Mouse (Mus musculus) cerebellum, adult 8-10 months (tissue): ENCODE results near the gene Slc47a1.
"Not testable (repeated sequence)": the region's sequence is repeated elsewhere in the genome, so short reads cannot be mapped to it uniquely, and the experiment has no call there.

Source experiments
- DNase-seq: peaks from one replicate; pipeline ENCODE4 v3.0.0; 2022

Gene Slc47a1

DNA sequence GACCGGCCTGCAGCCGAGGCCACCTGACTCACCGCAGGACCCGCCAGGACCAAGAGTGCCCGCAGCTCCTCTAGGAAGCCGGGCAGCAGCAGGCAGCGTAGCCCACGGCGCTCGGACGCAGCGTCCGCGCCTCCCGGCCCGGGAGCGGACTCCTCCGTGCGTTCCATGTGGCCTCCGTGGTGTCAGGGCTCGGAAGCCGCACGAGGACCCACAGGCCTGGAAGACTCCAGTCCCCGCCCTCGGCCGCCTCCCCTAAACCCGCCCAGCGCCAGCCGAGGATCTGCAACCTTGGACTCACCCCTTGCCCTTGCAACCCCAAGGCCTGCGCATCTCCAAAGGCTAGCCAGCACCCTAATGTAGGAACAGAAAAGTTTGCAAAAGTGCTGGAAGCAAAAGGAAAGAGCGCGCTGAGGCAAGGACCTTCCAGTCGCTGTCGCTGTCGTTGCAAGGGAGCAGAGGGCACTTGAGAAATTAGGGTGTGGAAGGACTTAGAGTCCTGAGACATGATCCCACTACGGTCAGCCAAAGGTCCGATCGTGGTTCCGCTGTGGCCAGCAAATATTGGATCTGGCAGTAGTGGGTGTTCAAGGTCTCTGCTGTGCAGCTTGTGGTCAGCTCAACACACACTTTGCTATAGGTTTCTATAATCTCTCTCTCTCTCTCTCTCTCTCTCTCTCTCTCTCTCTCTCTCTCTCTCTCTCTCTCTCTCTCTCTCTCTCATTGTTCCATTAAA lies at the start of gene Slc47a1:
TSS of gene Slc47a1 (minus strand) at position 465 of the 733 bp plus-strand sequence.
- DNase-seq, result no peak

DNA sequence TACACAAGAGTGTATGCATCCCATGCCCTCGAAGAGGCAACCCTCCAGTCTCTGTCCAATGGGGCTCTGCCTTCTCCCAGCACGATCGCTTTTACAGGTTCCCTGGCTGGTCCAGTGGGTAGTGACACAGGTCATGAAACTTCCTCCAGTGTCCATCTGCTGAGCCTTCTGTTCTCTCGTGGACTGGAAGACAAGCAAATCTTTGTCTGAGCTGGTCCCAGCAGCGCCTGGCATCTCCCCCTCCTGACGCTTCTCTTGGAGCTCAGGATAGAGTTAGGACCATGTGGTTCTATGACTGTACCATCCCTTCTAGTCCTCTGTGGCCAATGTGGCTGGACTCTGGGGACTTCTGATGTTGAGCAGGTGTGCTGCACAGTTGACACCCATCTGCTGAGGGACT lies 41.1 kb upstream of the Slc47a1 start:
- DNase-seq, result no peak

DNA sequence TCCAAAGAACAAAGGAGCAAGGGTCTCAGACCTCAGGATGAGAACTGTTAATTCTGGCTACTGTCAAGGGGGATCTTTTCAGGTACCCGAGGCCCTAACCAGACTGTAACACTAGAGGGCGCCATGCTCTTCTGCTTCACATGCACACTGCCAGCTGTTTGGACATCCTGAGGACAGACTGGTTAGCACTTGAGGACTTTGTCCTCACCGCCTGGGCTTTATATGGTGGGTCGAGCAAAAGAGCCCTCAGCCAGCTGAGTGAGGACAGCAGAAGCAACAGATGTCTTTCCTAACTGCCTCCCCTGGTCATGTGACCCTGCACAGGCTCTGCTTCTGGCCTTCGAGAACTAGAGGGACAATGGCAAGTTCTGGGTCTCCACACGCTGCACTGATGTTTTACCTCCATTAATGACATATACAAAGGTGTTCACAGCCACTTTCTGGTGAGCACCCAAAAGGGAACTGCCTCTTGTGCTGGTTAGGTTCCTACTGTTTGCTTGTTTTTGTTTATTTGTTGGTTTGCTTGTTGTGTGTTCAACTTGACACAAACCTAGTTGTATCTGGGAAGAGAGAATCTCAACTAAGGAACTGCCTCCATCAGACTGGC lies 39.9 kb upstream of the Slc47a1 start:
- peak; percentile 86 for DNase-seq

DNA sequence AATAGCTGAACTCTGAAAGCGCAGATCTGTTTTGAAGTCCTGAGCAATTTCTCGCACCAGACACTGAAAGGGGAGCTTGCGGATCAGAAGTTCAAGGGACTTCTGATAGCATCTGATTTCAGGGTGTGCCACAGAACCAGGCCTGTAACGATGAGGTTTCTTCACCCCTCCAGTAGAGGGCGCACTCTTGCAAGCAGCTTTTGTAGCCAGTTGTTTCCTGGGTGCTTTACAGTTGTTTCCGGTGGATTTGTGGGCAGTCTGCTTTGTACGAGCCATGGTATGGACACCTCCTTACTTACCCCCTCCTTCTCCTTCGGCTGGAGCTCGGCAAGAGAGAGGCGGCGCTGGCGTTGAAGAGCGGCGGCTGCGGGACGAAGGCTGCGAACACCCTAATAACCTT lies 38.4 kb upstream of the Slc47a1 start:
- DNase-seq, result not testable (repeated sequence)

DNA sequence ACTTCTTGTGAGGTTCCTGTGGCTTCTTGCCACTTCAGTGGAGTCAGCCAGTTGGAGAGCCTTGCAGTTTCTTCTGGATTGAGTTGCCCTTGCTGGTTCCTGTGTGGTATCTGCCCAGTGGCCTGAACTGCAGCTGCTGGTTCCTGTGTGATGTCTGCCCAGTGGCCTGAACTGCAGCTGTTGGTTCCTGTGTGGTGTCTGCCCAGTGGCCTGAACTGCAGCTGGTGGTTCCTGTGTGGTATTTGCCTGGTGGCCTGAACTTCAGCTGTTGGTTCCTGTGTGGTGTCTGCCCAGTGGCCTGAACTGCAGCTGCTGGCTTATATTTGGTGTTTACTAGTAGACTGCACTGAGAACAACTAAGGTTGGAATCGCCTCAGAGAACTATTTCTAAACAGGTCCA lies 37.3 kb upstream of the Slc47a1 start:
- DNase-seq, result no peak

DNA sequence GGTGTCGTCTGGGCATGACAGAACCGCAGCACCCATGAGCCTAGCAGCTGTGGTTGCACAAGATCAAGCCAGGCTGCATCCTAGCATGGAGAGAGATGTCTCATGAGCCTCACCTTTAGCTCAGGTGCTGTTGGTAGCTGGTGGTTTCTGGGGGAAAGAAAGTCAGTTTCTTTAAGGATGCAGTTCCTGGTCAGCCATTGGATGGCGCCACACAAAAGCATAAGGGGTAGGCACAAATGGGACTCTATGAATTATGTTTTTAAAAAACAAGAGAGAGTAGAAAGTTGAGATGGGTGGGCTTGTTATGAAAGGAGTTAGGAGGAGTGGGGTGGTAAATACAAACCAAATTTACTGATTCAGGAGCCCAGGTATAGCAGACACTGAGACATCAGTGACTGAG lies 36.4 kb upstream of the Slc47a1 start:
- no peak for DNase-seq

DNA sequence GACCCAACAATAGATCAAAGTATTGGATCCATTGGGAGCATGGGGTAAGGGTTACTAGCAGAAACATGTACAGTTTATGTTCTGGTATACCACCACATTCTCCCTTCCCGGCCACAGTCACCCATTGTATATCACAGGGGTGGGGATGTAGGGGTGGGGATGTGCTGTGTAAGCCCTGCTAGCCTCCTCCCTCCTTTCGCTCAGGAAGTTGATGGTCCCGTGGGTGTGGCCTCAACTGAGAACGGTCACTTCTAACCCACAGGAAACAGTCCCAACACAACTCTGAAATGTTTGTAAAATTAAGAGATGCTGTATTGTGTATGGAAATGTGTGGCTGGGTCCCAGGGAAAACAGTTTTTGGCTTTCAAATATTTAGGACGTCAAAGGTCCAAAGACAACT lies 35.3 kb upstream of the Slc47a1 start:
- DNase-seq, result no peak

DNA sequence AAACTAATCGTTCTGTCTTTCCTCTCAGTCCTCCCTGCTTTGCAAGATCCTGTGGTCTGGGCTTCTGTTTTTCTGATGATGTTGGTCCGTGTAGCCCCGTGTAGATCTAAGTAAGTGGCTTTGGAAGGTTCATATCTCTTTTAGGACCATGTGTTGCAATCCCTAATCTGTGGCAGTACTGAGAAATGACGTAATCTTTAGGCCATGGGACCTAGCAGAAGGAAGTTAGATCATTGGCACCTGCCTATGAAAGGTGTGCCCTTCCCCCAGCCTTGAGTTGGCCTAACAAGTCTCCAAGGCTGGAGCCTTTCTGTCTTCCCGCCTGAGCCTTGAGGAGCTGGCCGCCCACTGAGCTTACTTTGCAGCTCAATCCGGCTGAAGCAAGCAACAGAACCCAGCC lies 33.7 kb upstream of the Slc47a1 start:
- DNase-seq, result no peak

DNA sequence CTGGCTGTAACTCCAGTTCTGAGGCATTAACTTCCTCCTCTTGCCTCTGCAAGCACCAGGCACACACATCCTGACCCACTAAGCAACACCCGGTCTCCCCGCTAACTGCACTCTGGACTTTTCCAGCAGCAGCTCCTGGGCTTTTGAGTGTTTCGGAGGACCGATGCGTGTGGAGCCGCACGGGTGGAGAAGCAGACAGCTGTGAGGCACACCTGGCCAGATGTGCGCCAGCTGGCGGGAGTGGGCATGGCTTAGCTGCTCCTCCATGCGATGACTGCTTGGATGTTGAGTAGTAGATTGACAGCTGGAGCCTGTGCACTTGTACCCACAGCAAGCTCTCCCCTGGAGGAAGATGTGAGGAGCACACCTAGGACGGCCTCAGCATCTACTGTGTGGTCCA lies 33.1 kb upstream of the Slc47a1 start:
- DNase-seq, result no peak

DNA sequence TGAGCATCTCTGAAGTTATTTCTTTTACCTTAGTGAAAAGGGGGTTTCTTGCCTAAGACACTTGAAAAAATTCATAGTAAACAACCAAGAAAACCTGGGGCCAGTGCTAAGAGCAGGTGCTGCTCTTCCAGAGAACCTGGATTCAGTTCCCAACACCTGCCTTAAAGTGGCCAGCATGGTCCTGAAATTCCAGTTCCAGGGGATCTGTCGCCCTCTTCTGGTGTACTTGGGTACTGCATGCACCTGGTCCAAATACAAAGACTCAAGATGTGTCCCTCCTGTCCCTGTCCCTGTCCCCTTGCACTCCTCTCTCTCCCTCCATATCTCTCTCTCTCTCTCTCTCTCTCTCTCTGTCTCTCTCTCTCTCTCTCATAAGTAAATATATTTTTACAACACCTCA lies 32.0 kb upstream of the Slc47a1 start:
- DNase-seq, result peak; percentile 96

DNA sequence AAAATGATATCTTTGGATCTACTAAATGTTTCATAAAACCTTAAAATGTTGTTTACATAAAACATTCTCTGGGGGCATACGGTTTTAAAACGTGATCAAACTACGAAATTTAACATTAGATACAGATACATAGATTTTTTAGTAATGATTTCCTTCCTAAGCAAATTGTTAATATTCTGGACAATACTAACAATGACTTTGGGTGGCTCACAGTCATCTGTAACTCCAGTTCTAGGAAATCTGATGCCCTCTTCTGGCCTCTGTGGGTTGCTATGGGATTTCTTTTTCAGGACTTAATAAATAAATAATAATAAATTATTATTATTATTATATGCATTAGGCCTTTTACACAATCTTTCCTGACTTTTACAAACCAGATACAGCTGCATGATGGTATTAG lies 30.9 kb upstream of the Slc47a1 start:
- peak; percentile 29 for DNase-seq

DNA sequence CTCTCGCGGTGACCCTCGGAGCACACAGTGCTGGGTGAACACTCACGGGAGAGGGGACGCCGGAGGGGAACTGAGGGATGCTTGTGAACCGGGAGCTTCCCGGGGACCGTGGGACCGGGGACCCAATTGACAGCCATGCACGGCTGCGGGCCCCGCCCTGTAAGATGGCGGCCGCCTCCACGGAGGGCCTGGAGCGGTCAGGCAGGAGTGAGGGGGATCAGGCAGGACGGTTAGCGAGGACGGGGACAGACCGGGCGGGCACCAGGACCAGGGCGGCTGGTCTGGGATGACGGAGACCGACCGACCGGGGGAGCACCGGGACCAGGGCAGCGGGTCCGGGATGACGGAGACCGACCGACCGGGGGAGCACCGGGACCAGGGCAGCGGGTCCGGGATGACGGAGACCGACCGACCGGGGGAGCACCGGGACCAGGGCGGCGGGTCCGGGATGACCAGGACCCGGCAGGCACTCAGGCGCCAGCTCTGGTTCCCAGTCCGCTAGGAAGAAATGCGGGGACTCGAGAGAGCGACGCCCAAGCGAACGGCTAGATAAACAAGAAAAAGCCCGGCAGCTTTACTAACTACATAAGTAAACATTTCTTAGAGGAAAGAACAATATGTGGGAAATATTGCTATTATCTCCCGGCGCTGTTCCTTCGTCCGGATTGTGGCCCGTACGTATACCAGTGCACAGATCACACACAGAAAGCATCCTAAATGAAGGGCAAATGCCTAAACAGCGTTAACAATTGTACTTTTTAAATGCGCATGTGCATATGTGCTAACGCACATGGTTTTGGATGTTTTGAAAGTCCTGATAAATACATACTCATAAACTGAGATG lies 30.3 kb upstream of the Slc47a1 start:
- peak; percentile 86 for DNase-seq

DNA sequence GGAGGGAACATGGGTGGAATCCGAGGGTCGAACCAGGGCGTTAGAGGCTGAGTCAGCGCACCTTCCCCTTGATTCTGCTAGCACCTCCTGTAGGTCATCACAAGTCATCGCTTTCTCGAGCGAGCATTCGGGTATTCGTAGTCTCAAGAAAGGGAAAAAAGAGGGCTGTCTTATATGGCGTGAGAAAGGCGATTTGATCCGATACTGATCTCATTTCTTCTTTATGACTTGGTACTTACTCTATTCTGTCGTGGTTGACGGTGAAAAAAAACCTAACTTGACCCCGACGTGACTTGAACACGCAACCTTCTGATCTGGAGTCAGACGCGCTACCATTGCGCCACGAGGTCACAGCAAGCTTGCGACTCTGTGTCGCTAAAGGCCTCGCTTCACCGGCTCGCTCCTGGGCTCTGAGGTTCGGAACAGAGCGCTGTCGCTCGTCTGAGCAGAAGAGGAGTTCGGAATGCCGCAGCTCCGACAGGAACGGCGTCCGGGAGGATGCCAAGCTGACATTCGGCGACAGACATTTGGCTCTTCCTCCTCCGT lies 29.6 kb upstream of the Slc47a1 start:
- peak; percentile 98 for DNase-seq

DNA sequence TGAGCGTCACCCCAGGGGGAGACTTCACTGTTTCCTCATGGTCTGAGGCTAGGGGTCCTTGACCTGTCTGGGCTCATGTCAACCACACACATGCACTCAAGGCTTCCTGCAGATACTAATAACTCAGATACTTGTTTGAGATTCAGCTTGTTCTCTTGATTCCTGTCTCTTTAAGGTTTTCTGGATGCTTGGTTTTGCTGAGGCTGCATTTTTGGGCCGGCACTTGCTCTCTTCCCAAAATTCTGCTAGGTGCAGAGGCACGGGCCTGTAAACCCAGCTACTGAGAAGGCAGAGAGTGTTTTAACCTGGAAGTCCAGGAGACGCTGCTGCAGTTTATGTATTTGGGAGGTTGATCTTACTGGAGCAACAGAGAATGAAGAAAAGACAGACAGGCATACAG lies 23.6 kb upstream of the Slc47a1 start:
- DNase-seq, result no peak

DNA sequence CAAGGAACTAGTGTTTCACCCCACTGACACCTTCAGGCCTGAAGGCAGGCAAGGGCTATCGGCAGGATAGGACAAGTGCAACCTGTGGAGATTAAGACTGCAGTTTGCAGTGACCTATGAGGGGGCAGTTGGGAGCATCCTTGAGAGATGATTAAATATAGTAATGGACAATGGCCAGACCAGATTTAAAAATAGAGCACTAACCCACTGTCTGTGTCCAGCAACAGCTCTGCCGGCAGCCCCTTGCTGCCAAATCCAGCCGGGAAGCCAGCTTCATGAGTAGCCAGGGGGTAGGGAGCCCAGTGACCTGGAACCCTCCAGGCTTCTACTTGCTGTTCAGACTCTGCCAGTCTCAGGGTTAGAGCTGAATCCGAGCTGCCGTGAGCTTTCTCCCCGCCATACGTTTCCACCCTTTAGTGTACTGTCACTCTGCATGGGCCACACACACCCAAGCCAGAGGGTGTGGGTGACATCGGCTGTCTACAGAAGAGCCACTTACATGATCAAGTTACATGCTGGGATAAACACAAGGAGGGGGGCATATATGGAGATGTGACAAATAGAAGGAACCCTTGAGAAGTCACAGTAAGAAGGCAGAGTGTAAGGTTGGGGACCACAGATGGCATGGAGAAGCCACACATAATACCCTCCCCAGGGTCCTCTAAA lies 22.7 kb upstream of the Slc47a1 start:
- DNase-seq, result peak; percentile 21

DNA sequence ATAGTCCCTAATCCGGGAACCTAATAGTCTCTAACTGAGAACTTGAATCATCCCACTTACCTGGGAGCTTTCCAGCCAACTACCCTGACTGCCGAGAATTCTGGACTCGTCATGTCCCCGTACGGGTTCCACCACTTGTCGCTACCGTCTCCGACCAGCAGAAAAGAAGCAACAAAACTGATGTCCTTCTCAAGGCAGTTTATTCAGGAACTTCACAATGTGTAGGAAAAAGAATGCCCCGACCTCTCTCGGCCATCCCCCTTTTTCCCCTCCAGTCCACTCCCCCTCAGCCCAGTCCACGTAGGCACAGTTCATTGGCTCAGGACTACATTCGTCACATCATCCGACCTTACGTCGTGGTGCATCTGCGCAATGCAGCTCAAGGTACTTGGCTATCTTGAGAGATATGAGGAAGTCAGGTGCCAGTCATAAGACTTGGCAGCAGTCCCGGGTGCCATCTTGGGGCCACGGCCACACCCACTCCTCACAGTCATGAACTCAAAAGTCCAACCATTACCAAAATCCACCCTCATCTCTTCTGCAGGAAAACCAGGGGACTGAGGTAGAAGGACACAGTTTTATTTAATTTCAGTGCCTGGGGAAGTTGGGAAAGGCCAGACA lies 19.4 kb upstream of the Slc47a1 start:
- not testable (repeated sequence) for DNase-seq

DNA sequence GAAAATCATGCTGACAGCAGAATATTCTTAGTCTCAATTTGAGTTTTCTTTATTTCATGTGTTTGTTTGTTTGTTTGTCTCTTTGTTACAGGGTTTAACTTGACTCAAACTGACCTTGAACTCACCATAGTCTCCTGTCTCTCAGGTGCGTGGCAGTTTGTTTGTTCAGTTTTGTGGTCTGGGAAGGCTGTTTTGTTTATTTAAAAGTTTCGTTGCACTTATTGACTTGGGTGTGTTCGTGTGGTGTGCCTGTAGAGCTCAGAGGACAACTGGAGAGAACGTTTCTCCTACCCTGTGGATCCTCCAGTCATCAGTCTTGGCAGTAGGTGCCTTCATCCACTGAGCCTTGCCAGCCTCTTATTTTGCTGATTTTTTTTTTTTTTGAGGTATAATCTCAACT lies 10.8 kb upstream of the Slc47a1 start:
- no peak for DNase-seq

DNA sequence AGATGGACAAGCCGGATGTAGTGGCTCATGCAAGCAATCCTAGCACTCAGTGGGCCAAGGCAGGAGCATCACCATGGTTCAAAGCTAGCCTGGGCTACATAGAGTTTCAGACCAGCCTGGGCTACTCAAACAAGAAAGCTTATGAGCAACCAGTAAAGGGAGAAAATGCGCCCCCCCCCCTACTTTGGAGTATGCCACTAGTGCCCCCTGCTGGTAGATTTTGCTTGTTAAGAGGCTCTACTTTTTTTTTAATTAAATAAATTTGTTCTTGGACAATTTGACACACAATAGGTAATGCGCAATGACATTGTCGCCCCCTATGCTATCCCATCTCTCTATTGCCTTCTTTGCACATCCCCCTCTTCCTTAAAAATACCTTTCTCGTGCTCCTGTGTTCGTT lies 9.9 kb upstream of the Slc47a1 start:
- peak; percentile 31 for DNase-seq

DNA sequence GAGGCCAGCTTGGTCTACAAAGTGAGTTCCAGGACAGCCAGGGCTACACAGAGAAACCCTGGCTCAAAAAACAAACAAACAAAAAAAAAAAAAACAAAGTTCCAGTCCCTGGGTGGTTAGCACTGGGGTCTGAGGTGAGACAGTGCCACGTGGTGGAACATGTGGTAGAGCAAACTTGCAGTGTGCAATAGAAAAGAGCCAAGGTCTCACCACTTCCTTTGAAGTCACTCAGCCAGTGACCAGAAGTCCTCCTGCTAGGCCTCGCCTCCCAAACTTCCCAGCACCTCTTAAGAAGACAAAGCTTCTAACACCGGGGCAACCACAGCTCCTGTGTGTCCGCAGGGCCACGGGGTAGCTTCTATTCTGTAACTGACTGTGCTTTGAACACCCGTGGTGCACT lies 9.1 kb upstream of the Slc47a1 start:
- no peak for DNase-seq

DNA sequence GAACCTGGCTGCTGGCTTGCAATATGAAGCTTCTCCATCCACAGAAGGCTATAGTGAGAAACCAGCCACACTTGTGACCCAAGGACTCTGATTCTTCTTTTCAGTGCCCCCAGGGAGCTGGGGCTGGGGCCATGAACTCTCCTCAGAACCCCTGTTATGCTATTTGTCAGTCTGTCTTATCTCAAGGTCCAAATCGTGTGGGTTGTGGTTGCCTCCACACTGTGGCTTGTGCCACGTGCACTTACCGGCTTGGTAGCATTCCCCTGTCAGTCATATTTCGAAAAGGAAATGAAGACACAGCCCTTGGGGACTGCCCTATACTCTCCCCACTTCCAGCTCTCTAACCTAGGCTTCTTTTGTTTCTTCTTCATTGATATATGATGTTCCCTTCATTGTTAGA lies 7.6 kb upstream of the Slc47a1 start:
- no peak for DNase-seq

DNA sequence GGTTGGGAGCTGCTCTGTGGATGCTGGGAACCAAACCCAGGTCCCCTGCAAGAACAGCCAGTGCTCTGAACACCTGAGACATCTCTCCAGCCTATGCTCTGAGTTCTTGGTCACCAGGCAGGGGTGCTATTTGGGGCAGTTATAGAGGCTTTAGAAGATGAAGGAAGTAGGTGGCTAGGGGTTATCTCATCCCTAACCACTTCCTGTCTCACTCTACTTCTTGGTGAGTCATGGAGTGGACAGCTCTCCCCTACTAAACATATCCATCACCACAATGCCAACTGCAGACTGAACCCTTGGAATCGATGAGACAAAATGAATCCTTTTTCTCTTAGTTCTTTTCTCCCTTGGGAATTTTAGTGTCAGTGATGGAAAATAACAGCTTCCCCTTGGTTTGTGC lies 3.1 kb upstream of the Slc47a1 start:
- DNase-seq, result no peak

DNA sequence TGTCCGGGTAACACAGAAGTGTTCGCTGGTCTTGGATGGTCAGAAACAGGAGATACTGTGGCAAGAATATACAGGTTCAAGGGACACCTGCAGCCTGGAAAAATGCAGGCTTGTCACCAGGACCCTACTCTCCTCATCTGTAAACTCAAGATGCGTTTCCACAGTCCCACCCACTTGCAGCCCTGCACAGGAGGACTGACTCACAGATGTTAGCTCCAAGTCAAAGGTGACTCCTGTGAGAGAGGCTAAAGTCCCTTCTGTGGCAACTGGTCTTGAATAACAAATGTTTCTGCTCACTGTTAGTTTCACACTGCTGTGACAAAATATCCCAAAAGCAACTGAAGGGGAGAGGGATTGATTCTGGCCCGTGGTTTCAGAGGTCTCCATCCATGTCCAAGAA lies 506 bp upstream of the Slc47a1 start:
- no peak for DNase-seq

DNA sequence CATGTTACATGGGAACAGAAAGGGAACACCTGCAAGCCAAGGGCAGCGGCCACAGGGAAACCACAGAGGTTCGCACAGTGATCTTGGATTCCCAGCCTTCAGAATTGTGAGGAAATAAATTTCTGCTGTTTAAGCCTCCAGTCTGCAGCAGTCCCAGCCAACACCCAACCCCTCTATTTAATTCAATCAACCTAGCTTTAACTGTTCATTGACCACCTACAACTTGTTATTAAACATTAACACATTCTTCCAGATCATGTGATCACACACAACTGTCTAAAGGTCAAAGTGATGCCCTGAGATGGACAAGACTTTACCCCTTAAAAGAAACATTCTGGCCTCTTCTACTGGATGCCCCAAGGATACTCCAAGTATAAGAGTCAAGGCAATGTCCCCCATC lies 9.5 kb downstream of the Slc47a1 start:
- DNase-seq, result no peak
